Mouse (Mus musculus): ENCODE data around the gene Smg1. TPM values are rescaled to one million over a fixed set of nuclear protein-coding genes. Genes with fewer than 3 reads are reported as not detected.
A peak's percentile ranks its signal among the peaks of the same experiment; 100 is the strongest.

Gene Smg1
- total RNA-seq, 2 experiments from 2014 or later, result 61.8 to 74.7 TPM

- intact Hi-C loops (cut with DNase I), result no loop called here
- no peak for DNase-seq (ENCODE audit: extremely low spot score in 1 of 2, low spot score in 2 of 2)
Measured at GRCm38 (mm10) chr7:118251392-118252170, 8.1 kb upstream of the Smg1 start.

GRCm38 (mm10) chr7:118250482-118251160, 7.2 kb upstream of the Smg1 start:
- intact Hi-C loops (cut with DNase I), result no loop called here
- DNase-seq (ENCODE audit: extremely low spot score in 1 of 2, low spot score in 2 of 2), result no peak

- no peak for DNase-seq (ENCODE audit: extremely low spot score in 1 of 2, low spot score in 2 of 2)
- intact Hi-C loops (cut with DNase I), result no loop called here
Measured at GRCm38 (mm10) chr7:118249563-118249962, 6.1 kb upstream of the Smg1 start.

GRCm38 (mm10) chr7:118248069-118248468, 4.6 kb upstream of the Smg1 start:
- intact Hi-C loops (cut with DNase I), result no loop called here
- DNase-seq (ENCODE audit: extremely low spot score in 1 of 2, low spot score in 2 of 2), result no peak

GRCm38 (mm10) chr7:118245260-118245659, 1.8 kb upstream of the Smg1 start:
- intact Hi-C loops (cut with DNase I), result no loop called here
- DNase-seq (ENCODE audit: extremely low spot score in 1 of 2, low spot score in 2 of 2), result no peak

GRCm38 (mm10) chr7:118242911-118243412, 508 bp downstream of the Smg1 start:
- DNase-seq (ENCODE audit: extremely low spot score in 1 of 2, low spot score in 2 of 2), result peak in 1 of 2 experiments; percentile 28
- intact Hi-C loops (cut with DNase I), result no loop called here

GRCm38 (mm10) chr7:118242309-118242708, 1.2 kb downstream of the Smg1 start:
- no peak for DNase-seq (ENCODE audit: extremely low spot score in 1 of 2, low spot score in 2 of 2)
- intact Hi-C loops (cut with DNase I), result no loop called here

GRCm38 (mm10) chr7:118240402-118240801, 3.1 kb downstream of the Smg1 start:
- intact Hi-C loops (cut with DNase I), result no loop called here
- no peak for DNase-seq (ENCODE audit: extremely low spot score in 1 of 2, low spot score in 2 of 2)

- no peak for DNase-seq (ENCODE audit: extremely low spot score in 1 of 2, low spot score in 2 of 2)
- intact Hi-C loops (cut with DNase I), result no loop called here
Measured at GRCm38 (mm10) chr7:118239996-118240395, 3.5 kb downstream of the Smg1 start.

GRCm38 (mm10) chr7:118236949-118237348, 6.5 kb downstream of the Smg1 start:
- DNase-seq (ENCODE audit: extremely low spot score in 1 of 2, low spot score in 2 of 2), result no peak
- intact Hi-C loops (cut with DNase I), result no loop called here

- no peak for DNase-seq (ENCODE audit: extremely low spot score in 1 of 2, low spot score in 2 of 2)
- intact Hi-C loops (cut with DNase I), result no loop called here
Measured at GRCm38 (mm10) chr7:118234236-118234635, 9.2 kb downstream of the Smg1 start.

- no peak for DNase-seq (ENCODE audit: extremely low spot score in 1 of 2, low spot score in 2 of 2)
- intact Hi-C loops (cut with DNase I), result no loop called here
Measured at GRCm38 (mm10) chr7:118232613-118233012, 10.9 kb downstream of the Smg1 start.

GRCm38 (mm10) chr7:118219777-118220176, 23.7 kb downstream of the Smg1 start:
- DNase-seq (ENCODE audit: extremely low spot score in 1 of 2, low spot score in 2 of 2), result no peak
- intact Hi-C loops (cut with DNase I), result loop anchor here (10.0 kb wide), 1 partner anchor 75 kb away; no protein-coding TSS in a partner anchor

GRCm38 (mm10) chr7:118206396-118206795, 37.1 kb downstream of the Smg1 start:
- intact Hi-C loops (cut with DNase I), result no loop called here

GRCm38 (mm10) chr7:118195756-118196155, 47.7 kb downstream of the Smg1 start:
- intact Hi-C loops (cut with DNase I), result no loop called here
- no peak for DNase-seq (ENCODE audit: extremely low spot score in 1 of 2, low spot score in 2 of 2)

More at GRCm38 (mm10) chr7:118206396-118206795, 37.1 kb downstream of the Smg1 start:
- no peak for DNase-seq (ENCODE audit: extremely low spot score in 1 of 2, low spot score in 2 of 2)

GRCm38 (mm10) chr7:118185878-118186277, 57.6 kb downstream of the Smg1 start:
- intact Hi-C loops (cut with DNase I), result no loop called here
- no peak for DNase-seq (ENCODE audit: extremely low spot score in 1 of 2, low spot score in 2 of 2)

- no peak for DNase-seq (ENCODE audit: extremely low spot score in 1 of 2, low spot score in 2 of 2)
- intact Hi-C loops (cut with DNase I), result no loop called here
Measured at GRCm38 (mm10) chr7:118184604-118185003, 58.9 kb downstream of the Smg1 start.

- intact Hi-C loops (cut with DNase I), result no loop called here
- DNase-seq (ENCODE audit: extremely low spot score in 1 of 2, low spot score in 2 of 2), result no peak
Measured at GRCm38 (mm10) chr7:118181123-118181522, 62.3 kb downstream of the Smg1 start.

GRCm38 (mm10) chr7:118179782-118180181, 63.7 kb downstream of the Smg1 start:
- intact Hi-C loops (cut with DNase I), result loop anchor here (5.0 kb wide), 1 partner anchor 37 kb away; no protein-coding TSS in a partner anchor
- DNase-seq (ENCODE audit: extremely low spot score in 1 of 2, low spot score in 2 of 2), result no peak

- no peak for DNase-seq (ENCODE audit: extremely low spot score in 1 of 2, low spot score in 2 of 2)
- intact Hi-C loops (cut with DNase I), result loop anchor here (5.0 kb wide), 1 partner anchor 34 kb away; no protein-coding TSS in a partner anchor
Measured at GRCm38 (mm10) chr7:118175821-118176355, 67.6 kb downstream of the Smg1 start.
